Mouse (Mus musculus): ENCODE measurements around the gene Tctn1. TPM values are rescaled to one million over a fixed set of nuclear protein-coding genes. Genes with fewer than 3 reads are reported as not detected.
"Not testable (repeated sequence)": the region's sequence is repeated elsewhere in the genome, so short reads cannot be mapped to it uniquely, and the experiment has no call there.

The Tctn1 gene
- polyA plus RNA-seq, 1 experiment, result 22.1 TPM

GRCm38 (mm10) chr5:122218109-122218905 lies 46.0 kb downstream of the Tctn1 start:
- WGBS, result 50% methylated on average over 12 of the region's 12 CpGs
- H3K4me1 ChIP-seq (ENCODE audit: control insufficient read depth, insufficient read depth, insufficient read length), result peaks cover 50% of the 10 kb centered on the region
- H3K27me3 ChIP-seq (ENCODE audit: control insufficient read depth, insufficient read depth, low read length), result no peaks in the 10 kb centered on the region
- no peak overlapping the region; the same call in 1 of the 2 replicates for H3K4me3 ChIP-seq (ENCODE audit: extremely low read depth, insufficient read depth, insufficient read length)
- no peak for DNase-seq (ENCODE audit: low read depth in 1 of 2, low spot score in 2 of 2)
- H3K27ac ChIP-seq (ENCODE audit: insufficient read depth, low read length), result peak overlapping the region; percentile 99
- H3K36me3 ChIP-seq (ENCODE audit: control insufficient read depth, insufficient read depth, low read length), result peaks cover 33% of the 10 kb centered on the region
- TF ChIP-seq POLR2A (IDR thresholded peaks at IDR 0.05; ENCODE audit: low read depth, low read length) (no peak), CTCF (IDR thresholded peaks at IDR 0.05; ENCODE audit: extremely low read depth, insufficient read depth, insufficient read length, insufficient replicate concordance) (no peak)

DNA sequence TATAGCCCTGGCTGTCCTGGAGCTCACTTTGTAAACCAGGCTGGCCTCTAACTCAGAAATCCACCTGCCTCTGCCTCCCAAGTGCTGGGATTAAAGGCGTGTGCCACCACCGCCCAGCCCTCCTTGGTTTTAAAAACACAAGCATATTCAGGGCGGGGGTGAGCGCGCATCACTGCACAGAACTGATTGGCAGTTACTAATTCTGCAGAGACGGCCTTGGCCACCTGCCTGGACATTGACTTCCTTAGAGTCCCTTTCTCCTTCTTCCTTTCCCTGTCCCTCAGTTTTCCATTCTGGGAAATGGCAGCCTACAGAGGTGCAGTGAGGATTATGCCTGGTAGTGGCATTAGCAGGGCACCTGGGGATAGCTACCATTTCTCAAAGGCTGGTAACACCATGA lies 46.6 kb downstream of the Tctn1 start:
- Histone ChIP-seq H3K27me3 (ENCODE audit: control insufficient read depth, insufficient read depth, low read length) (no peaks in the 10 kb centered on the region), H3K36me3 (ENCODE audit: control insufficient read depth, insufficient read depth, low read length) (peaks cover 35% of the 10 kb centered on the region), H3K4me3 (ENCODE audit: extremely low read depth, insufficient read depth, insufficient read length) (no peak overlapping the region; the same call in 1 of the 2 replicates), H3K4me1 (ENCODE audit: control insufficient read depth, insufficient read depth, insufficient read length) (peaks cover 45% of the 10 kb centered on the region), H3K27ac (ENCODE audit: insufficient read depth, low read length) (peak overlapping the region; percentile 99)
- no peak for DNase-seq (ENCODE audit: low read depth in 1 of 2, low spot score in 2 of 2)
- WGBS, result 54% methylated on average over 6 of the region's 6 CpGs
- TF ChIP-seq CTCF (IDR thresholded peaks at IDR 0.05; ENCODE audit: extremely low read depth, insufficient read depth, insufficient read length, insufficient replicate concordance) (no peak), POLR2A (IDR thresholded peaks at IDR 0.05; ENCODE audit: low read depth, low read length) (no peak)

DNA sequence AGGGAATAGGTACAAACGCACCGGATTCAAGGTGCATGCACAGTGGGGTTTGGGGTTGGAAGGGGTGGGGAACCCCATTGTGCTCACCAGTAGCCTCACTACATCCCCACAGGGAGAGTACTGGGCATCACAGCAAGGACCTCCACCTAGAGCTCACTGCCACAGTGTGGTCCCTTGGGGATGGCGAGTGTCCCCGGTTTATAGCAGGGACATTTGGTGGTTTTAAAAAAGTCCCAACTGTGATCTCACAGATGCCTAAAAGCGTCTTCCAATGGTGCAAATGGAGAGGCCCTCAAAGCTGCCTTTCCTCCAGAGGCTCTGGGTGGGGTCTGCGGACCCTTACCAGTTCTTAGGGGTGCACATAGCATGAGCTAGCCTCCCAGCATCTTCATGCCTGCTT lies 50.4 kb downstream of the Tctn1 start:
- H3K27me3 ChIP-seq (ENCODE audit: control insufficient read depth, insufficient read depth, low read length), result no peaks in the 10 kb centered on the region
- 56% methylated on average over 6 of the region's 6 CpGs for WGBS
- H3K27ac ChIP-seq (ENCODE audit: insufficient read depth, low read length), result peak overlapping the region; percentile 84
- TF ChIP-seq CTCF (IDR thresholded peaks at IDR 0.05; ENCODE audit: extremely low read depth, insufficient read depth, insufficient read length, insufficient replicate concordance), result no peak
- H3K36me3 ChIP-seq (ENCODE audit: control insufficient read depth, insufficient read depth, low read length), result peaks cover 15% of the 10 kb centered on the region
- peak overlapping the region; percentile 32; the same call in 1 of the 2 replicates for H3K4me3 ChIP-seq (ENCODE audit: extremely low read depth, insufficient read depth, insufficient read length)
- peaks cover 18% of the 10 kb centered on the region for H3K4me1 ChIP-seq (ENCODE audit: control insufficient read depth, insufficient read depth, insufficient read length)
- peak in 1 of 2 experiments; percentile 41 for DNase-seq (ENCODE audit: low read depth in 1 of 2, low spot score in 2 of 2)

DNA sequence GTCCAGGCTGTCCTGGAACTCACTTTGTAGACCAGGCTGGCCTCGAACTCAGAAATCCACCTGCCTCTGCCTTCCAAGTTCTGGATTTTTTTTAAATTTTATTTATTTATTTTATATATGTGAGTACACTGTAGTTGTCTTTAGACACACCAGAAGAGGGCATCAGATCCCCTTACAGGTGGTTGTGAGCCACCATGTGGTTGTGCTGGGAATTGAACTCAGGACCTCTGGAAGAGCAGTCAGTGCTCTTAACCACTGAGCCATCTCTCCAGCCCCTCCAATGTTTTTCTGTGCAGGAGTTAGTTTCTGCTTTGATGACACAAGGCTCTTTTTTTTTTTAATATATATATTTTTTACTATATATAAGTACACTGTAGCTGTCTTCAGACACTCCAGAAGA lies 51.4 kb downstream of the Tctn1 start:
- H3K27me3 ChIP-seq (ENCODE audit: control insufficient read depth, insufficient read depth, low read length); H3K27ac ChIP-seq (ENCODE audit: insufficient read depth, low read length); H3K4me3 ChIP-seq (ENCODE audit: extremely low read depth, insufficient read depth, insufficient read length): not testable (repeated sequence)
- DNase-seq (ENCODE audit: low read depth in 1 of 2, low spot score in 2 of 2), result peak in 1 of 2 experiments; percentile 28
- 97% methylated on average over 1 of the region's 1 CpGs for WGBS
- Histone ChIP-seq H3K36me3 (ENCODE audit: control insufficient read depth, insufficient read depth, low read length) (peaks cover 13% of the 10 kb centered on the region), H3K4me1 (ENCODE audit: control insufficient read depth, insufficient read depth, insufficient read length) (peaks cover 17% of the 10 kb centered on the region)

GRCm38 (mm10) chr5:122212125-122212524 lies 52.1 kb downstream of the Tctn1 start:
- Histone ChIP-seq H3K4me3 (ENCODE audit: extremely low read depth, insufficient read depth, insufficient read length) (peak overlapping the region; percentile 66), H3K36me3 (ENCODE audit: control insufficient read depth, insufficient read depth, low read length) (peaks cover 13% of the 10 kb centered on the region), H3K27me3 (ENCODE audit: control insufficient read depth, insufficient read depth, low read length) (no peaks in the 10 kb centered on the region), H3K27ac (ENCODE audit: insufficient read depth, low read length) (peak overlapping the region; percentile 95), H3K4me1 (ENCODE audit: control insufficient read depth, insufficient read depth, insufficient read length) (peaks cover 21% of the 10 kb centered on the region)
- 58% methylated on average over 8 of the region's 8 CpGs for WGBS
- TF ChIP-seq CTCF (IDR thresholded peaks at IDR 0.05; ENCODE audit: extremely low read depth, insufficient read depth, insufficient read length, insufficient replicate concordance), result no peak
- TF ChIP-seq POLR2A (IDR thresholded peaks at IDR 0.05; ENCODE audit: low read depth, low read length), result no peak
- no peak for DNase-seq (ENCODE audit: low read depth in 1 of 2, low spot score in 2 of 2)

DNA sequence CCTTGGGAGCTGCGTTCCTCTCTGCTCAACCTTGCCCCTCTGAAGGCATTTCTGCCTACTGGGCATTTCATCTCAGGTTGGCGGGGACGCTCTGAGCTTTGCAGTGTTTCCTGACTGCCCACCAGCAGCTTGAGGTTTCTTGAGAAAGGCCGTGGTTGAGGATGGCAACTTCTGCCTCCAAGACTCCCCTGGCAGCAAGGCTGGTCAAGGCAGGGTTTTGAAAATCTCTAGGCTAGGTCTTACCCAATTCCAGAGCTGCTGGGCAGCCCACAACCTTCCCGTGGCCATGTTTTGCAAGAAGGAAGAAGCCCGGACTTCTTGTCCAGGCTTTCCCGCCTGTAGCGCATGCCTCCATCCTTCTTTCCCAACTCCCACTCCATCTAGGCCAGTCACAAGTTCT lies 53.4 kb downstream of the Tctn1 start:
- Histone ChIP-seq H3K4me1 (ENCODE audit: control insufficient read depth, insufficient read depth, insufficient read length) (peaks cover 18% of the 10 kb centered on the region), H3K36me3 (ENCODE audit: control insufficient read depth, insufficient read depth, low read length) (peaks cover 9% of the 10 kb centered on the region), H3K27me3 (ENCODE audit: control insufficient read depth, insufficient read depth, low read length) (no peaks in the 10 kb centered on the region), H3K4me3 (ENCODE audit: extremely low read depth, insufficient read depth, insufficient read length) (peak overlapping the region; percentile 69), H3K27ac (ENCODE audit: insufficient read depth, low read length) (peak overlapping the region; percentile 95)
- TF ChIP-seq CTCF (IDR thresholded peaks at IDR 0.05; ENCODE audit: extremely low read depth, insufficient read depth, insufficient read length, insufficient replicate concordance) (no peak), POLR2A (IDR thresholded peaks at IDR 0.05; ENCODE audit: low read depth, low read length) (no peak)
- DNase-seq (ENCODE audit: low read depth in 1 of 2, low spot score in 2 of 2), result no peak
- 72% methylated on average over 8 of the region's 8 CpGs for WGBS
